11 mouse cellular contexts compared by ENCODE assay signal in the genomic region with DNA sequence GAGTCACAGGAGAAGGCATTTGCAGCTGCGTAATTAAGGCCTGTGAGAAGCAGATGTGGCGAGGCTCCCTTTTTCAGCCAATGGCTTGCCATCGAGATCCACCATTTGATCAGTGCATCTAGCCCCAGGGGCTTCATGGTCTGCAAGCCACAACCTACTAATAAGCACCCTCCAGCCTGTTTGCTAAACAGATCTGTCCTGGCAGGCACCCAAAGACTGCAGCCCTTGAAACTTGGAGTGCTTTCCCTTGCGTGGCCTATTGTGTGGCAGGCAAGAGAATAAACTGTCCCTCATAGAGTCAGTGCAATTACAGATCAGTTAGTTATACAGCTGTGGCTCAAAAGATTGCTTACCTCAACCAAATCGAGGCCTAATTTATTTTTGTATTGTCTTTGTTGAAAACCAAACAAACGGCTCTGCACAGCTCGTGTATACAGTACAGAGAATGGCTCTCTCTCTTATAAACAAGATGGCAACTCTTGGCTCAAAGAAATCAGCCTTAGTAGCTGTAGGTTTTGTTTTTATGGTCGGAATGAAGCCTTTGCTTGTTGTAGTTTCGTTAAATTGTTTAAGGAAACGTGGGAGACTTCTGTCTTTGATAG.
DNase-seq lines count a peak whose midpoint lies in the region; ATAC-seq lines count a peak whose summit lies in the region.
"Had no signal": no experiment of that assay in that cellular context is flagged by ENCODE, and none has a peak within 500 bp of the region (broad histone marks: within the 10 kb centered on the region; RNA-seq: fewer than 3 reads in every experiment).

No protein-coding gene starts in this region.

- H3K4me2 ChIP-seq in heart, embryonic 12.5 days: no peak overlapping the region
- H3K4me2 ChIP-seq in forebrain, embryonic 14.5 days (ENCODE audit: low read length): 0 out of 2 replicates have a peak overlapping the region, but pooled peaks have one; percentile 1
- no peak overlapping the region for H3K4me2 ChIP-seq in neural tube, embryonic 14.5 days (ENCODE audit: low read depth, low read length)
- H3K4me2 ChIP-seq in liver, embryonic 12.5 days: no peak overlapping the region
- H3K4me2 ChIP-seq: heart, embryonic 13.5 days had no signal

- DNase-seq in heart, postnatal 10 days: peak; percentile 18 to 33
- peak; percentile 67 for DNase-seq in retina, postnatal 1 day
- no peak for DNase-seq in retina, embryonic 14.5 days (ENCODE audit: low spot score)
- DNase-seq in forebrain, embryonic 14.5 days (ENCODE audit: low spot score): peak; percentile 79
- no peak for DNase-seq in kidney, adult 9 months
- DNase-seq: right cerebral cortex, adult 18-20 months had no signal

- no peaks in the 10 kb centered on the region for H3K27me3 ChIP-seq in heart, embryonic 12.5 days (replicated peaks)
- H3K27me3 ChIP-seq in forebrain, embryonic 14.5 days (replicated peaks; ENCODE audit: control insufficient read depth, insufficient read depth, low read length): no peaks in the 10 kb centered on the region
- no peaks in the 10 kb centered on the region for H3K27me3 ChIP-seq in neural tube, embryonic 14.5 days (ENCODE audit: control insufficient read depth, insufficient read depth, low read length)
- no peaks in the 10 kb centered on the region for H3K27me3 ChIP-seq in liver, embryonic 12.5 days (replicated peaks)
- H3K27me3 ChIP-seq: heart, embryonic 13.5 days had no signal

- no peak overlapping the region for H3K4me3 ChIP-seq in heart, embryonic 12.5 days
- H3K4me3 ChIP-seq in forebrain, embryonic 14.5 days (ENCODE audit: low read depth, low read length): no peak overlapping the region
- H3K4me3 ChIP-seq in neural tube, embryonic 14.5 days (ENCODE audit: low read depth, low read length): no peak overlapping the region
- no peak overlapping the region for H3K4me3 ChIP-seq in liver, embryonic 12.5 days
- H3K4me3 ChIP-seq: heart, embryonic 13.5 days had no signal

- ATAC-seq in heart, embryonic 12.5 days (ENCODE audit: insufficient number of reproducible peaks, low FRiP score): no peak
- ATAC-seq in forebrain, embryonic 14.5 days: peak; percentile 83
- ATAC-seq in neural tube, embryonic 14.5 days (ENCODE audit: low read depth): peak; percentile 90; the same call in 1 of the 2 replicates
- ATAC-seq in liver, embryonic 12.5 days: no peak

- no peak overlapping the region for H3K27ac ChIP-seq in heart, embryonic 12.5 days (ENCODE audit: poor library complexity, severe bottlenecking)
- H3K27ac ChIP-seq in forebrain, embryonic 14.5 days (ENCODE audit: low read depth, low read length): no peak overlapping the region
- H3K27ac ChIP-seq in neural tube, embryonic 14.5 days (ENCODE audit: low read depth, low read length): no peak overlapping the region; the same call in 1 of the 2 replicates
- no peak overlapping the region for H3K27ac ChIP-seq in liver, embryonic 12.5 days
- H3K27ac ChIP-seq: heart, embryonic 13.5 days; kidney, postnatal 0 days had no signal

- intact Hi-C loops in heart, postnatal 10 days (cut with DNase I): no loop called here

- H3K9ac ChIP-seq in heart, embryonic 12.5 days: no peak overlapping the region
- H3K9ac ChIP-seq in forebrain, embryonic 14.5 days (ENCODE audit: low read length): no peak overlapping the region
- no peak overlapping the region for H3K9ac ChIP-seq in neural tube, embryonic 14.5 days (replicated peaks; ENCODE audit: low read depth, low read length)
- no peak overlapping the region for H3K9ac ChIP-seq in liver, embryonic 12.5 days
- H3K9ac ChIP-seq: heart, embryonic 13.5 days had no signal

- H3K9me3 ChIP-seq in heart, embryonic 12.5 days (replicated peaks): no peaks in the 10 kb centered on the region
- H3K9me3 ChIP-seq in forebrain, embryonic 14.5 days (replicated peaks; ENCODE audit: control insufficient read depth, low read length): no peaks in the 10 kb centered on the region
- H3K9me3 ChIP-seq in neural tube, embryonic 14.5 days (ENCODE audit: control insufficient read depth, low read length): no peaks in the 10 kb centered on the region
- no peaks in the 10 kb centered on the region for H3K9me3 ChIP-seq in liver, embryonic 12.5 days (replicated peaks)
- H3K9me3 ChIP-seq: heart, embryonic 13.5 days had no signal

- H3K36me3 ChIP-seq in heart, embryonic 12.5 days: no peaks in the 10 kb centered on the region
- no peaks in the 10 kb centered on the region for H3K36me3 ChIP-seq in forebrain, embryonic 14.5 days (ENCODE audit: control insufficient read depth, insufficient read depth, low read length)
- no peaks in the 10 kb centered on the region for H3K36me3 ChIP-seq in neural tube, embryonic 14.5 days (ENCODE audit: control insufficient read depth, insufficient read depth, low read length)
- H3K36me3 ChIP-seq in liver, embryonic 12.5 days: no peaks in the 10 kb centered on the region
- H3K36me3 ChIP-seq: heart, embryonic 13.5 days had no signal

- 70% methylated on average over 10 of the region's 10 CpGs for WGBS in heart, embryonic 12.5 days
- WGBS in forebrain, embryonic 14.5 days: 24% methylated on average over 10 of the region's 10 CpGs
- WGBS in neural tube, embryonic 14.5 days: 51% methylated on average over 10 of the region's 10 CpGs
- WGBS in liver, embryonic 12.5 days (ENCODE audit: insufficient replicate concordance): 62% methylated on average over 10 of the region's 10 CpGs

- H3K4me1 ChIP-seq in heart, embryonic 12.5 days (replicated peaks): no peaks in the 10 kb centered on the region
- peaks cover 6% of the 10 kb centered on the region; the same call in 1 of the 2 replicates for H3K4me1 ChIP-seq in forebrain, embryonic 14.5 days (ENCODE audit: control insufficient read depth, insufficient read depth, low read length)
- H3K4me1 ChIP-seq in neural tube, embryonic 14.5 days (ENCODE audit: control insufficient read depth, insufficient read depth, low read length): no peaks in the 10 kb centered on the region
- H3K4me1 ChIP-seq in liver, embryonic 12.5 days: no peaks in the 10 kb centered on the region
- H3K4me1 ChIP-seq: heart, embryonic 13.5 days had no signal

Comparison
In these comparisons a context has a peak if more than half of its experiments do, and no peak if none do; other contexts are left out.
1. DNase-seq: peak in heart, postnatal 10 days (2 of 2), retina, postnatal 1 day (single experiment) and forebrain, embryonic 14.5 days (single experiment); none in retina, embryonic 14.5 days (single experiment) and kidney, adult 9 months (single experiment).
2. ATAC-seq: peak in forebrain, embryonic 14.5 days (single experiment) and neural tube, embryonic 14.5 days (single experiment); none in heart, embryonic 12.5 days (single experiment) and liver, embryonic 12.5 days (single experiment).